Comparison of ENCODE assay signal across 7 mouse cellular contexts in the genomic region with DNA sequence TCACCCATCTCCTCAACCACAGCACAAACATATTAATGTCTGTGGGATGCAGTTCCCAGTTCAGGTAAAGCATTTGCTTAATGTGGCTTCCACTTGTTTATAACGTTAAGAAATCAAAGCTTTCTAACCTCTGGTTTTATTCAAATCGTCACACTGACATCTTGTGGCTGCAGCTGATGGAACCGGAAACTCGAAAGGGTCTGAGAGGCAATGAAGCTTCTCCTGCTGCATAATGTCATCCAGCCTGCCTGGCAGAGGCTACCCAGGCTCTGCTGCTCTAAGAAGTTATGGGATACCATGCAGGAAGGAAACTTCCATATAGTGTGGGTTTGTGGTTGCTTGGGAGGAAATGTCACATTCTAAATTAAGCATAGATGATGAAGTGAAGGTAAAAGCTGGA.
DNase-seq lines count a peak whose midpoint lies in the region.

No protein-coding gene starts in this region.

- intact Hi-C loops in left cerebral cortex, postnatal 10 days (cut with DNase I): no loop called here

- peak; percentile 2 for DNase-seq in urinary bladder, postnatal 14 days (ENCODE audit: low spot score)
- no peak for DNase-seq in urinary bladder, postnatal 4 days (ENCODE audit: low spot score in 2 of 2)
- peak; percentile 32 to 72 for DNase-seq in frontal cortex, adult 2 months (ENCODE audit: extremely low spot score in 1 of 2, low spot score in 1 of 2)
- peak; percentile 21 to 31 for DNase-seq in left cerebral cortex, postnatal 10 days (ENCODE audit: extremely low spot score in 1 of 2, low spot score in 2 of 2)
- DNase-seq in right cerebral cortex, postnatal 10 days (ENCODE audit: low spot score in 2 of 2): peak; percentile 56
- no peak for DNase-seq in gastrocnemius, adult 8-10 months (ENCODE audit: low spot score in 2 of 2)
- DNase-seq in kidney, adult 8-10 months: no peak

Comparison
In these comparisons a context has a peak if more than half of its experiments do, and no peak if none do; other contexts are left out.
1. DNase-seq: peak in urinary bladder, postnatal 14 days (single experiment), frontal cortex, adult 2 months (2 of 2), left cerebral cortex, postnatal 10 days (2 of 2) and right cerebral cortex, postnatal 10 days (2 of 2); none in urinary bladder, postnatal 4 days (0 of 2), gastrocnemius, adult 8-10 months (0 of 2) and kidney, adult 8-10 months (0 of 2).